Mouse (Mus musculus): ENCODE measurements around the gene Ccdc97.

DNA sequence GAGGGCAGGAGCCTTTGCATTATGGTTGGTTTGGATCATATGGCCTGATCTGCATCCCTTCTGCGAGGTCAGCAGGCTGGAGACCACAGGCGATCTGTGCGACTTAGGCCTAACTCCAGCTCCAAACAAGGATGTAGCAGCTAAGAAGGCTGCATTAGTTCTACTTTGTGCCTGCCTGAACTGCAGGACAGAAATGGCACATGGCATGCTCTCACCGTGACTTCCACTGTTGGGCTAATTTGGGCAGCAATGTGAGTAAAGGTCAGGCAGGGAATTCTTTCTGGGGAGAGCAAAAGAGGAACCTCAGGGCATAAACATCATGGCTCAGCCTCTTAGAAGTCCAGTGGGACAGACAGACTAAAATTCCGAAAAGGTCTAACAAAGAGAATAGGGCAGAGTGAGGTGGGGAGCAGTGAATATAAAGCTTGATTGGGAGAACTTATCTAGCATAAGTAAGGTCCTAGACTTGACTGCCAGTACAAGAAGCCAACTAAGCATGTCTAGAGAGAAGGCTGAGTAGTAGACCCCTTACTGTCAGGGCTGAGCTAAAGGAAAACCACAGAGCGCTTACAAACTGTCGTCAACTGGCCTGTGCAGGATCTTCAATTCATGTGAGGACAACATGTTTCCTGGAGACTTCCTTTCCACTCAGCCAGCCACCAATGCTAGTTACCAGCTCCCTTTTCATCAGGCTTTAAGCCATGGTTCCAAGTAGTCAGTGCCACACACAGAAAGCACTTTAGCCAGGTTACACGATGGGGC lies 12.6 kb upstream of the Ccdc97 start:
- TF ChIP-seq GATA1 (IDR thresholded peaks at IDR 0.05; ENCODE audit: low read length) (no peak), TAL1 (IDR thresholded peaks at IDR 0.05; ENCODE audit: low read length) (no peak)

Data from erythroblast, embryonic 14.5 days (primary cell).